Comparison of ENCODE assay signal across 8 mouse cellular contexts in the genomic region with DNA sequence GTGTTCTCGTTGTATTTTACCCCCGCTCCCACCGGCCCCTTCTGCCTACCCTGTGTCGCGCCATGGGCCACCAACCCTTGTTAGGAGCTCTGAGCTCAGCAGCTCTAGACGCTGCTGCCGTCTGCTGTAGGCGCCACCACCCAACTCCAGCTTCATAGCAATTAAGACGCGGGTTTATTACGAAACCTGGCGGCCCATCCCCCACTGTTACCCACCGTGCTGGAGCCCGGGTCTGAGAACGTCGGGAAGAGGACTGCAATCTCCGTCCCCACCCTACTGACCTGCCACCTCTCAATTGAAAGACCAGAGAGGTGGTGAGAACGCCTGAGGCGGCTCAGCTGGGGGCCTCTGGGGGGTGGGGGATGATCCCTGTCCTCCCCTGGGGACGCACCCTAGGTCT. TPM values are rescaled to one million over a fixed set of nuclear protein-coding genes. Genes with fewer than 3 reads are reported as not detected.
DNase-seq lines count a peak whose midpoint lies in the region; ATAC-seq and TF ChIP-seq lines count a peak whose summit lies in the region.

No protein-coding gene starts in this region.

- no peak for ATAC-seq in kidney, embryonic 15.5 days (replicated peaks; ENCODE audit: low FRiP score)
- no peak for ATAC-seq in midbrain, postnatal 0 days (ENCODE audit: low FRiP score)
- ATAC-seq in erythroid progenitor cell, adult 5-6 weeks (replicated peaks; ENCODE audit: low FRiP score, poor library complexity, severe bottlenecking) = no peak

- under 1% methylated on average over 20 of the region's 20 CpGs for WGBS in kidney, embryonic 15.5 days
- under 1% methylated on average over 20 of the region's 20 CpGs for WGBS in forebrain, embryonic 10.5 days
- WGBS in midbrain, postnatal 0 days = under 1% methylated on average over 20 of the region's 20 CpGs

- H3K27me3 ChIP-seq in kidney, embryonic 15.5 days = peaks cover 69% of the 10 kb centered on the region
- no peaks in the 10 kb centered on the region for H3K27me3 ChIP-seq in ES-Bruce4 (ENCODE audit: control insufficient read depth, insufficient read depth, low read length, poor library complexity, severe bottlenecking)
- H3K27me3 ChIP-seq in forebrain, embryonic 10.5 days (ENCODE audit: poor library complexity, severe bottlenecking) = peaks cover 80% of the 10 kb centered on the region
- peaks cover 52% of the 10 kb centered on the region for H3K27me3 ChIP-seq in midbrain, postnatal 0 days (ENCODE audit: insufficient read depth, low read length)

- TF ChIP-seq EP300 in ES-Bruce4 (IDR thresholded peaks at IDR 0.05; ENCODE audit: insufficient read depth, low read depth, low read length) = peak; percentile 77

- peak overlapping the region; percentile 35; the same call in 1 of the 2 replicates for H3K9ac ChIP-seq in kidney, embryonic 15.5 days
- H3K9ac ChIP-seq in ES-Bruce4 (ENCODE audit: low read depth, poor library complexity, severe bottlenecking) = peak overlapping the region; percentile 48
- no peak overlapping the region for H3K9ac ChIP-seq in midbrain, postnatal 0 days (replicated peaks; ENCODE audit: low read length, poor library complexity, severe bottlenecking)

- H3K9me3 ChIP-seq in kidney, embryonic 15.5 days (replicated peaks) = no peaks in the 10 kb centered on the region
- no peaks in the 10 kb centered on the region for H3K9me3 ChIP-seq in ES-Bruce4 (replicated peaks; ENCODE audit: control insufficient read depth, insufficient read depth, low read length, poor library complexity, severe bottlenecking)
- no peaks in the 10 kb centered on the region for H3K9me3 ChIP-seq in forebrain, embryonic 10.5 days
- H3K9me3 ChIP-seq in midbrain, postnatal 0 days (ENCODE audit: low read length) = no peaks in the 10 kb centered on the region

- H3K4me3 ChIP-seq in kidney, embryonic 15.5 days (replicated peaks) = peak overlapping the region; percentile 53
- peak overlapping the region; percentile 54; the same call in 1 of the 2 replicates for H3K4me3 ChIP-seq in ES-Bruce4 (ENCODE audit: low read depth, low read length)
- H3K4me3 ChIP-seq in forebrain, embryonic 10.5 days = peak overlapping the region; percentile 57
- H3K4me3 ChIP-seq in midbrain, postnatal 0 days (ENCODE audit: low read depth, low read length) = peak overlapping the region; percentile 48; the same call in 1 of the 2 replicates

- H3K4me1 ChIP-seq in kidney, embryonic 15.5 days = peaks cover 77% of the 10 kb centered on the region
- peaks cover 6% of the 10 kb centered on the region for H3K4me1 ChIP-seq in ES-Bruce4 (ENCODE audit: control insufficient read depth, insufficient read depth, low read length)
- peaks cover 86% of the 10 kb centered on the region for H3K4me1 ChIP-seq in forebrain, embryonic 10.5 days
- peaks cover 19% of the 10 kb centered on the region for H3K4me1 ChIP-seq in midbrain, postnatal 0 days (ENCODE audit: insufficient read depth, low read length)

- no peak for DNase-seq in kidney, postnatal 25 days
- peak; percentile 45 for DNase-seq in forebrain, embryonic 10.5 days (ENCODE audit: extremely low spot score, low spot score)
- DNase-seq in kidney, postnatal 4 days = peak; percentile 62 to 68
- DNase-seq in midbrain, postnatal 0 days (ENCODE audit: low spot score) = no peak
- DNase-seq in ovary, postnatal 10 days (ENCODE audit: low spot score) = no peak

- H3K4me2 ChIP-seq in kidney, embryonic 15.5 days = peak overlapping the region; percentile 93
- H3K4me2 ChIP-seq in midbrain, postnatal 0 days (ENCODE audit: low read depth, low read length, poor library complexity, severe bottlenecking) = peak overlapping the region; percentile 87; the same call in 1 of the 2 replicates

- TF ChIP-seq CTCF in ES-Bruce4 (IDR thresholded peaks at IDR 0.05; ENCODE audit: low read depth, low read length) = no peak
- TF ChIP-seq CTCF in midbrain, postnatal 0 days (IDR thresholded peaks at IDR 0.05) = no peak

- H3K27ac ChIP-seq in kidney, embryonic 15.5 days = no peak overlapping the region
- no peak overlapping the region for H3K27ac ChIP-seq in ES-Bruce4 (ENCODE audit: insufficient read depth, low read length)
- 0 out of 2 replicates have a peak overlapping the region, but pooled peaks have one; percentile 58 for H3K27ac ChIP-seq in forebrain, embryonic 10.5 days
- no peak overlapping the region for H3K27ac ChIP-seq in midbrain, postnatal 0 days (ENCODE audit: low read depth, low read length)

- no peak for TF ChIP-seq POLR2A in ES-Bruce4 (IDR thresholded peaks at IDR 0.05; ENCODE audit: insufficient read depth, low read length)

- no peaks in the 10 kb centered on the region for H3K36me3 ChIP-seq in kidney, embryonic 15.5 days
- peaks cover 9% of the 10 kb centered on the region for H3K36me3 ChIP-seq in ES-Bruce4 (ENCODE audit: control insufficient read depth, insufficient read depth, low read length, poor library complexity, severe bottlenecking)
- H3K36me3 ChIP-seq in forebrain, embryonic 10.5 days (replicated peaks) = no peaks in the 10 kb centered on the region
- H3K36me3 ChIP-seq in midbrain, postnatal 0 days (ENCODE audit: insufficient read depth, low read length) = no peaks in the 10 kb centered on the region

RNA-seq across cellular contexts. Expression of gene Gadd45b, which starts 2.3 kb away (rescaled TPM):
- 18.0 and 20.8 TPM in 2 replicates for polyA plus RNA-seq in kidney, embryonic 15.5 days (2015; fragmentation: Nextera tagmentation; extraction: Ambion mirVana)
- 80.7 and 86.3 TPM in 2 replicates for polyA plus RNA-seq in ES-Bruce4 (2011; ENCODE audit: insufficient read depth, insufficient read length, low read depth, missing spikeins)
- 5.9 and 6.3 TPM in 2 replicates for polyA plus RNA-seq in forebrain, embryonic 10.5 days (2016; fragmentation: Nextera tagmentation; extraction: Ambion mirVana)
- 3.5 and 7.3 TPM in 2 replicates for total RNA-seq in midbrain, postnatal 0 days (2014; rRNA removed)
- 5.0 and 6.4 TPM in 2 replicates for polyA plus RNA-seq in midbrain, postnatal 0 days (2015; fragmentation: Nextera tagmentation; extraction: Ambion mirVana)
- 1.3 and 1.8 TPM in 2 replicates for total RNA-seq in erythroid progenitor cell, adult 5-6 weeks (2015; ENCODE audit: low replicate concordance)
- total RNA-seq in erythroid progenitor cell, adult 5-6 weeks (2017; ENCODE audit: low replicate concordance) = 3.6 and 9.2 TPM in 2 replicates

RNA-seq across cellular contexts. Expression of gene Lmnb2, which starts 14.2 kb away (rescaled TPM):
- 55.0 and 59.3 TPM in 2 replicates for polyA plus RNA-seq in kidney, embryonic 15.5 days (2015; fragmentation: Nextera tagmentation; extraction: Ambion mirVana)
- polyA plus RNA-seq in ES-Bruce4 (2011; ENCODE audit: insufficient read depth, insufficient read length, low read depth, missing spikeins) = 25.9 and 28.2 TPM in 2 replicates
- 85.6 and 89.5 TPM in 2 replicates for polyA plus RNA-seq in forebrain, embryonic 10.5 days (2016; fragmentation: Nextera tagmentation; extraction: Ambion mirVana)
- 40.2 and 47.3 TPM in 2 replicates for total RNA-seq in midbrain, postnatal 0 days (2014; rRNA removed)
- polyA plus RNA-seq in midbrain, postnatal 0 days (2015; fragmentation: Nextera tagmentation; extraction: Ambion mirVana) = 22.6 and 22.7 TPM in 2 replicates
- total RNA-seq in erythroid progenitor cell, adult 5-6 weeks (2015; ENCODE audit: low replicate concordance) = 0.36 and 1.3 TPM in 2 replicates
- total RNA-seq in erythroid progenitor cell, adult 5-6 weeks (2017; ENCODE audit: low replicate concordance) = 7.3 and 9.0 TPM in 2 replicates

RNA-seq across cellular contexts. Expression of gene Timm13, which starts 31.4 kb away (rescaled TPM):
- 365 and 368 TPM in 2 replicates for polyA plus RNA-seq in kidney, embryonic 15.5 days (2015; fragmentation: Nextera tagmentation; extraction: Ambion mirVana)
- 135 and 146 TPM in 2 replicates for polyA plus RNA-seq in ES-Bruce4 (2011; ENCODE audit: insufficient read depth, insufficient read length, low read depth, missing spikeins)
- 395 and 401 TPM in 2 replicates for polyA plus RNA-seq in forebrain, embryonic 10.5 days (2016; fragmentation: Nextera tagmentation; extraction: Ambion mirVana)
- total RNA-seq in midbrain, postnatal 0 days (2014; rRNA removed) = 153 and 267 TPM in 2 replicates
- polyA plus RNA-seq in midbrain, postnatal 0 days (2015; fragmentation: Nextera tagmentation; extraction: Ambion mirVana) = 362 and 384 TPM in 2 replicates
- total RNA-seq in erythroid progenitor cell, adult 5-6 weeks (2015; ENCODE audit: low replicate concordance) = 17.6 and 32.1 TPM in 2 replicates
- total RNA-seq in erythroid progenitor cell, adult 5-6 weeks (2017; ENCODE audit: low replicate concordance) = 3.7 and 7.6 TPM in 2 replicates

Comparison
In these comparisons a context has a peak if more than half of its experiments do, and no peak if none do; other contexts are left out.
1. DNase-seq: peak in forebrain, embryonic 10.5 days (single experiment) and kidney, postnatal 4 days (2 of 2); none in kidney, postnatal 25 days (0 of 2), midbrain, postnatal 0 days (single experiment) and ovary, postnatal 10 days (single experiment).
2. Peak in every context shown above with its lines, with median percentiles within 50 percentile points of each other: H3K4me3 ChIP-seq.